Mouse (Mus musculus): ENCODE measurements around the gene Klhl35. TPM values are rescaled to one million over a fixed set of nuclear protein-coding genes. Genes with fewer than 3 reads are reported as not detected.

The Klhl35 gene
- total RNA-seq (2014; fragmentation: Nextera tagmentation) (not detected in 2 replicates), total RNA-seq (2017) (not detected in 2 replicates), polyA plus RNA-seq (2012) (not detected in 2 replicates)

DNA sequence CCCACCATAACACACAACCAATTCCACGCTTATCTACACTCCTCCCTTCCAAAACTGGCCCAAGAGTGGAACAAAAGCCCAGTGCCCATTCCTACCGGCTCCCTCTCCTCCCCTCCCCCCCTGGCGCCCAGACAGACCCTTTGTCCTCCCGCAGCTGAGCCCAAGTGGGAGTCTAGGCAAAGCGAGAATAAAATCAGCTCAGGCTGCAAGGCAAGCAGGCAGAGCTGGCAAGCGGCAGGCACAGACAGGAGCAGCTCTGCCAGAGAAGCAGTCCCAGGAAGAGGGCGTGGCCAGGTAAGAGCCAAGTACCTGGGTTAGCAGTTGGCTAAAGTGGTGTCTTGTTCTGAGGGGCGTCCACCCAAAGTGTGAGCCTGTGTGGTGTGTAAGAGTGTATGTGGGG, at the start of gene Klhl35:
Gene Klhl35 (plus strand): TSS at position 194 of the 400 bp plus-strand sequence.
- Histone ChIP-seq H3K9me3 (replicated peaks) (peaks cover 15% of the 10 kb centered on the region), H3K4me3 (ENCODE audit: low read depth, low read length) (no peak within 1 kb of the TSS), H3K36me3 (replicated peaks) (peaks cover 23% of the 10 kb centered on the region), H3K27me3 (ENCODE audit: insufficient read depth, low read length) (peaks cover 17% of the 10 kb centered on the region), H3K4me1 (ENCODE audit: insufficient read depth, low read depth, low read length) (peaks cover 2% of the 10 kb centered on the region)
- TF ChIP-seq GATA1 (IDR thresholded peaks at IDR 0.05; ENCODE audit: borderline replicate concordance, low read length) (no peak), TAL1 (conservative IDR thresholded peaks at IDR 0.05; ENCODE audit: low read depth, low read length) (no peak), GATA2 (IDR thresholded peaks at IDR 0.05; ENCODE audit: borderline replicate concordance, low read depth, low read length) (no peak), CTCF (IDR thresholded peaks at IDR 0.05; ENCODE audit: low read depth, low read length) (no peak), POLR2AphosphoS5 (IDR thresholded peaks at IDR 0.05; ENCODE audit: insufficient replicate concordance, low read depth, low read length) (no peak)
- no peak for DNase-seq (ENCODE audit: low spot score)
- ATAC-seq (ENCODE audit: extremely low read depth, insufficient number of reproducible peaks, low FRiP score, poor library complexity, severe bottlenecking), result no peak

DNA sequence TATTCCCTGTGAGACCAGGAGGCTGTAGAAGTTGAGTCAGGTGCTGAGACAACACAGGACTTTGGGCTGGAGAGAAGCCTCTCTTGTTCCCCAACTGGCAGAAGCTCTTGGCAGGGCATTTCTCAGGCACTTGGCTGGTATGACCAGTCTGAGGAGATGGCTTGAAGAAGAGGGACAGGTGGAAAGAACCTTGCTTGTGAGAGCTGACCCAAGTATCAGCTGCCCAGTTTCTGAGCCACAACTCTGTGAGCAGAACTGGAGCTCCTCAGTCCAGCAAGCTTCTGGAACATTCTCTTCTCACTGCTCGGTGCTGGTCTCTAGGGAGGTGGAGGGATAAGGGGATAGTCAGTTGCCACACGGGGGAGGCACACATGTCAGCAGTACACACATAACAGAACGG, 46.5 kb upstream of the Klhl35 start:
- Histone ChIP-seq H3K27me3 (ENCODE audit: insufficient read depth, low read length) (peaks cover 38% of the 10 kb centered on the region), H3K36me3 (replicated peaks) (no peaks in the 10 kb centered on the region)

GRCm38 (mm10) chr7:99421006-99421405, 44.8 kb upstream of the Klhl35 start:
- H3K27me3 ChIP-seq (ENCODE audit: insufficient read depth, low read length), result peaks cover 47% of the 10 kb centered on the region
- DNase-seq (ENCODE audit: low spot score), result no peak
- H3K9me3 ChIP-seq (replicated peaks), result no peaks in the 10 kb centered on the region
- no peak for TF ChIP-seq POLR2AphosphoS5 (IDR thresholded peaks at IDR 0.05; ENCODE audit: insufficient replicate concordance, low read depth, low read length)
- TF ChIP-seq CTCF (IDR thresholded peaks at IDR 0.05; ENCODE audit: low read depth, low read length), result no peak
- no peak for TF ChIP-seq TAL1 (conservative IDR thresholded peaks at IDR 0.05; ENCODE audit: low read depth, low read length)
- TF ChIP-seq GATA2 (IDR thresholded peaks at IDR 0.05; ENCODE audit: borderline replicate concordance, low read depth, low read length), result no peak
- no peak for TF ChIP-seq GATA1 (IDR thresholded peaks at IDR 0.05; ENCODE audit: borderline replicate concordance, low read length)
- no peak for ATAC-seq (ENCODE audit: extremely low read depth, insufficient number of reproducible peaks, low FRiP score, poor library complexity, severe bottlenecking)
- no peaks in the 10 kb centered on the region for H3K4me1 ChIP-seq (ENCODE audit: insufficient read depth, low read depth, low read length)
- H3K4me3 ChIP-seq (ENCODE audit: low read depth, low read length), result no peak overlapping the region
- no peaks in the 10 kb centered on the region for H3K36me3 ChIP-seq (replicated peaks)

More for the DNA sequence above, 46.5 kb upstream of the Klhl35 start:
- no peak for ATAC-seq (ENCODE audit: extremely low read depth, insufficient number of reproducible peaks, low FRiP score, poor library complexity, severe bottlenecking)
- no peak for DNase-seq (ENCODE audit: low spot score)
- H3K9me3 ChIP-seq (replicated peaks), result no peaks in the 10 kb centered on the region
- H3K4me1 ChIP-seq (ENCODE audit: insufficient read depth, low read depth, low read length), result no peaks in the 10 kb centered on the region
- TF ChIP-seq TAL1 (conservative IDR thresholded peaks at IDR 0.05; ENCODE audit: low read depth, low read length) (no peak), GATA1 (IDR thresholded peaks at IDR 0.05; ENCODE audit: borderline replicate concordance, low read length) (no peak), CTCF (IDR thresholded peaks at IDR 0.05; ENCODE audit: low read depth, low read length) (no peak), GATA2 (IDR thresholded peaks at IDR 0.05; ENCODE audit: borderline replicate concordance, low read depth, low read length) (no peak), POLR2AphosphoS5 (IDR thresholded peaks at IDR 0.05; ENCODE audit: insufficient replicate concordance, low read depth, low read length) (no peak)
- no peak overlapping the region for H3K4me3 ChIP-seq (ENCODE audit: low read depth, low read length)

DNA sequence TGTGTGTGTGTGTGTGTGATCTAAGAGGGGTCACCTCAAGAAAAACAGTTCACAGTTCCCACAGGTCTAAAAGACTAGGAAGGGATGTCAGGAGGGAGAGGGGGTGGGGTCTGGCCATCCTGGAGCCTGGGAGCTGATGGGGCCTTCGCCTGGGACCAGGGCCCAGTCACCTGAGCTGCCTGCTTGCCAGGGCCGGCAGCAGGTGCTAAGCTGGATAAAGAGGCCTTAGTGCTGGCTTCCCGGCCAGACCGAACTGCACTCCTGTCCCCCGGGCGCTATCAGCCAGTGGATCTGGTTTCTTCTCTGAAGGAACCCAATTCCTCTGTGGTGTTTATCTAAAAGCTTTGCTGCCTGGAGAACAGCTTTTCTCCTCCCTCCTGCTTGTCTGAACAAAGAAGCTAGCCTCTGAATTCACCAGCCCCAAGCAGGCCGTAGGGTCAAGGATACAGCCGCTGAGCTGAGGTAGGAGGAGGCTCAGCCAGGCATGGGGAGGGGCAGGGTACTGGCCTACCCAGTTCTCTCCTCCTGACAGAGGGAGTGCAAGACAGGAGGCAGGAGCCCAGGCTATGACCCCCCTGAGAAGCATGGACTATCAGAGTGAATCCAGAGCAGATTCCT, 41.2 kb upstream of the Klhl35 start:
- Histone ChIP-seq H3K4me1 (ENCODE audit: insufficient read depth, low read depth, low read length) (no peaks in the 10 kb centered on the region), H3K9me3 (replicated peaks) (no peaks in the 10 kb centered on the region), H3K27me3 (ENCODE audit: insufficient read depth, low read length) (peaks cover 46% of the 10 kb centered on the region), H3K36me3 (replicated peaks) (no peaks in the 10 kb centered on the region), H3K4me3 (ENCODE audit: low read depth, low read length) (no peak overlapping the region)
- ATAC-seq (ENCODE audit: extremely low read depth, insufficient number of reproducible peaks, low FRiP score, poor library complexity, severe bottlenecking), result no peak
- no peak for DNase-seq (ENCODE audit: low spot score)
- TF ChIP-seq GATA1 (IDR thresholded peaks at IDR 0.05; ENCODE audit: borderline replicate concordance, low read length) (no peak), CTCF (IDR thresholded peaks at IDR 0.05; ENCODE audit: low read depth, low read length) (no peak), GATA2 (IDR thresholded peaks at IDR 0.05; ENCODE audit: borderline replicate concordance, low read depth, low read length) (no peak), TAL1 (conservative IDR thresholded peaks at IDR 0.05; ENCODE audit: low read depth, low read length) (no peak), POLR2AphosphoS5 (IDR thresholded peaks at IDR 0.05; ENCODE audit: insufficient replicate concordance, low read depth, low read length) (no peak)

DNA sequence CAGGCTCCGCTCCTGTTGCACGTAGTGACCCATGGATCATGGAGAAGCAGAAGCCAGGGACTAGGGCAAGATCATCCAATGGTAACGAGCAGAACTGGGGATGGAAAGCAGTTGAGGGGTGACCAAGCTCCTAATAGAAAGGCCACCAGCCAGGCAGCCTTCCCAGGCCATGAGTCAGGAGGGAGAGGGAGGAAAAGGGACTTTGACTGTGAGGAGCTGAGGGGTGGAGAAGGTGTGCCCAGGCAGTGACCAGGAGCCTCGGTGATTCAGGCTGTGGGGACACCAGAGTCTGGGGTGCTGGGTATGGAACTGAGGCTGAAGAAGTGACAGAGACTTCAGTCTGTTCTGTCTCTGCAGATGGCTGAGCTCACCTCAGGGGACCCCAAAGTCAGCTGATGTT, 40.1 kb upstream of the Klhl35 start:
- Histone ChIP-seq H3K4me3 (ENCODE audit: low read depth, low read length) (no peak overlapping the region), H3K4me1 (ENCODE audit: insufficient read depth, low read depth, low read length) (no peaks in the 10 kb centered on the region; the same call in 1 of the 2 replicates), H3K9me3 (replicated peaks) (no peaks in the 10 kb centered on the region), H3K36me3 (replicated peaks) (no peaks in the 10 kb centered on the region), H3K27me3 (ENCODE audit: insufficient read depth, low read length) (peaks cover 41% of the 10 kb centered on the region)
- DNase-seq (ENCODE audit: low spot score), result no peak
- no peak for ATAC-seq (ENCODE audit: extremely low read depth, insufficient number of reproducible peaks, low FRiP score, poor library complexity, severe bottlenecking)
- no peak for TF ChIP-seq POLR2AphosphoS5 (IDR thresholded peaks at IDR 0.05; ENCODE audit: insufficient replicate concordance, low read depth, low read length)
- TF ChIP-seq TAL1 (conservative IDR thresholded peaks at IDR 0.05; ENCODE audit: low read depth, low read length), result no peak
- TF ChIP-seq GATA1 (IDR thresholded peaks at IDR 0.05; ENCODE audit: borderline replicate concordance, low read length), result no peak
- TF ChIP-seq CTCF (IDR thresholded peaks at IDR 0.05; ENCODE audit: low read depth, low read length), result no peak
- TF ChIP-seq GATA2 (IDR thresholded peaks at IDR 0.05; ENCODE audit: borderline replicate concordance, low read depth, low read length), result no peak

DNA sequence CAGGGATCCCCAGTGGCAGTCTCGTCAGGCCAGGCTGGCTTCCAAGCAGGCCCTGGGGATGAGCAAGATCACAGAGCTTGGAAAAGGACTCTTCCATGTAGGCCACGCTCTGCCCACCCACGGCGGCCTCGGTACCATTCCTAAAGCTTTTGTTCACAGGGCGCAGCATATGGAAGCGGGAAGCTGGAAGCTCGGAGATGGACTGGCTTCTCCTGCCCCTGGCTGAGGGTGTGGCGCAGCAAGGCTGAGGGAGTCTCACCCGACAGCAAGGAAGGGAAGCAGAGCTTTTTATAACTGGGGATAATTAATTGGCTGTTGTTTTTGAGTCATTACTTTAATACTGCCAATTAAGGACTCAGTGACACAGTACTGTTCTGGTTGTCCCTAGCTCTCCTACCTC, 38.8 kb upstream of the Klhl35 start:
- DNase-seq (ENCODE audit: low spot score) (no peak), ATAC-seq (ENCODE audit: extremely low read depth, insufficient number of reproducible peaks, low FRiP score, poor library complexity, severe bottlenecking) (no peak)
- Histone ChIP-seq H3K9me3 (replicated peaks) (no peaks in the 10 kb centered on the region), H3K36me3 (replicated peaks) (no peaks in the 10 kb centered on the region), H3K4me1 (ENCODE audit: insufficient read depth, low read depth, low read length) (no peaks in the 10 kb centered on the region; the same call in 1 of the 2 replicates), H3K27me3 (ENCODE audit: insufficient read depth, low read length) (peaks cover 39% of the 10 kb centered on the region), H3K4me3 (ENCODE audit: low read depth, low read length) (no peak overlapping the region)
- TF ChIP-seq GATA2 (IDR thresholded peaks at IDR 0.05; ENCODE audit: borderline replicate concordance, low read depth, low read length) (no peak), GATA1 (IDR thresholded peaks at IDR 0.05; ENCODE audit: borderline replicate concordance, low read length) (no peak), CTCF (IDR thresholded peaks at IDR 0.05; ENCODE audit: low read depth, low read length) (no peak), TAL1 (conservative IDR thresholded peaks at IDR 0.05; ENCODE audit: low read depth, low read length) (no peak)
